Mouse (Mus musculus) embryo, embryonic 11.5 days (tissue): Measurements from ENCODE around the gene 1600002K03Rik.

Experiments
- DNase-seq: peaks from one replicate; pipeline ENCODE4 v3.0.0-alpha.2; 2012; ENCODE audit warnings: low read depth, low spot score

Gene 1600002K03Rik

DNA sequence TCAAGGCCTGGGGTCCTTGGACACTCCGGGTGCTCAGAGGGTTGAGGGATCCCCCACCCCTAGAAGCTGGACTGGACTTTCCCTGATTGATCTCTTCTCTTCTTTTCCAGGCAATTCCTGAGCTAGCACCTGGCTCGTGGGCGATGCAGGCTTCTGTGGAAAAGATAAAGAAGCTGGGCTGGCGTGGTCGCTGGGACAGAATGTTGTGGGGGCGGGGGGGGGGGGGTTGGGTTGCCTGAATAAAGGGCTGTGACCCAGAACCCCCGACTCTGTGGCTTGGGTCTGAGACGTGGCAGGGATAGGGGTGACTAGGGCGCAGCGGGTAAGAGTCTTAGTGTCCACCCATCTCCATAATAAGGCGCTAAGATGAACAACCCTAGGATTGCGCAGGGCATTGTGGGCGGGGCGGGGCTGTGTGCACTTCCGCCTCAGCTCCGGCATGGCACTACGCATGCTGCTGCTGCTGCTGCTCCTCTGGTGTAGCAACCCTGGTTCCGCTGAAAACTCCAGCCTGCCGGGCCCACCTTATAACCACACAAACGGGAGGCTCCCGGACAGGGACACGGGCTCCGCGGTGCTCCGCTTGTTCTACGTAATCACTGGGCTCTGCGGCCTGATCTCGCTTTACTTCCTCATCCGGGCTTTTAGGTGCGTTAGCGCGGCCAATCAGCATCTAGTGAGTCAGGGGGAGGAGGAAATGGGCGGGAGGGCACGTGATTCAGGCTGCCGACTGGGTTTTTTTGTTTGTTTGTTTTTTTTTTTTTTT, at the start of gene 1600002K03Rik:
1600002K03Rik (plus strand) TSS at position 418 of the 766 bp plus-strand sequence.
- DNase-seq: peak; percentile 83

DNA sequence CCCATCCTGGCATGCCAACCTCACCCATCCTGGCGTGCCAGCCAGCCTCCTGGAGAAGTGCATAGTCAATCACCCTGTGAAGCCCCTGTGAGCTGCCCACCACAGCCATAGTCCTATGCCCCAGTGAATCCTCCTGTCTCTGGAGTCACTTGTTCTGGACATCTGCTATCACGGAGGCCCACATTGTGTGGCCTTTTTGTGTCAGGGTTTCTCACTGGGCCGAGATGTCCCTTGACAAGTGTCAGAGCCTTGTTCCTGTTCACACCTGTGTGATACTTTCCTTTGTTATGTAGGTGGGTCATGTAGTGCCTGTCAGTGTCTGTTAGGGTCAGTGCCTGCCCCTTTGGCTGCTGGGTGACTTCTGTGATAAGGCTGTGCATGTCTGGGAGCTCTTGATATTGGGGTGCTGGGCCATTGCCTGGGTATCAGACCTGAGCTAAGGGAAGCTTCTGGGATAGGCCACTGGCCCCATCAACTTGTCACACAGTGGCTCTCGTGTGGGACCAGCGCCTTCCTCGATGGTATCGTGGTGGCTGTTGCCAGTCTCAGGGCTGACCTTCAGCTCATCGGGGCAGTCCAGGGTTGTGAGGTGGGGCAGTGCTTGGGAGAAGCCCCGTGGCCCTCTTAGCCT, 48.7 kb upstream of the 1600002K03Rik start:
- no peak for DNase-seq

DNA sequence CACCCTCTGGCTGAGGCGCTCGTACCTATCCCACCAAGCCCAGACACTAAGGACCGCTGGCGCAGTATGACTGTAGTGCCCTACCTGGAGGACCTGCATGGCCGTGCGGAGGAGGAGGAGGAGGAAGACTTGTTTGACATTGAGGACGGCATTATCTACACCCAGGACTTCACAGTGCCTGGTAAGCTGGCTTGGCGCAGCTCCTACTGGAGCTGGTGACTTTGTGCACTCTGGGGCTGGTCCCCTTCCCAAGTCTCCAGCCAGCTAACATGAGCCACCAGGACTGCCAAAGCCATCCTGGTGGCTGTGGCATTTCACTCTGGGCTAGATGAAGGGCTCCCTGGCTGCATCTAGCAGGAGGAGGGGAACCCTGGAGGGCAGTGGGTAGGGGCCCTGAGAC, 44.8 kb upstream of the 1600002K03Rik start:
- no peak for DNase-seq

DNA sequence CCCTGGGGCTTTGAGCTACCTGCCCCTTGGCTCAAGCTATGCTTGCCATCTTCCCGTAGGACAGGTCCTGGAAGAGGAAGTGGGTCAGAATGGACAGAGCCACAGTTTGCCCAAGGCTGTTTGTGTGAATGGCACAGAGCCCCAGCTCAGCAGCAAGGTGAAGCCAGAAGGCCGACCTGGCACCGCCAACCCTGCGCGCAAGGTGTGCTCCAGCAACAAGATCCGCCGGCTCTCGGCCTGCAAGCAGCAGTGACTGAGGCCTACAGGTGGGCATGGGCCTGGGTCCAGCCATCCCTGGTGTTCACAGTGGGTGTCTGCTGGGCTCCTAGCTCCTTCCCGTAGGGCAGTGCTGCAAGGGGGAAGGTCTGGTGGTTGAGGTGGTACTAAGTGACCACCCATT, 42.9 kb upstream of the 1600002K03Rik start:
- DNase-seq: no peak

DNA sequence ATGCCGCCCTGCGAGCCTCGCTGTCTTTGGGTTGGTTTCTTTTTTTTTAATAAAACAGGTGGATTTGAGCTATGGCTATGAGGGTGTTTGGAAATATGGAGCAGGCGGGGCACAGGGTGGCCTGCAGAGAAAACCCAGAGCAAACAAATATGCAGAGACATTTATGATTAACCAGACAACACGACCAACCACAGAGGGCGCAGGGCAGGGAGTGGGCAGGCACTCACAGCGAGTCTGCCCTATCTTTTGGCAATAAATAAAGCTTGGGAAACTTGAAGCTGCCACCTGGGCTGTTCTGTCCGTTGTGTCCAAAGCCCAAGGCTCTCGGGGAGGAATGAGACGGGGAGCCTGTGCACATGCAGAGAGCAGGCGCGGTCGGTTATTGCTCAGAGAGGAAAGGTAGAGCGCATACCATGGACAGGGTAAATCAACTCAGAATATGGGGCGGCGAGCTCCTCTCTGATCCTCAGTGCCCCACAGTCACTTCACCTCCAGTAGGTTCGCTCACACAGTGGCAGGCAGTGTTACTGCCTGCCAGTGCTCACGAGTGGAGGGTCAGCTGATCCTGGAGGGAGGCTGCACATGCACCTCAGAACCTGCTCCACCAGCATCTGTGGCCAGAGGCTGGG, 42.2 kb upstream of the 1600002K03Rik start:
- no peak for DNase-seq

DNA sequence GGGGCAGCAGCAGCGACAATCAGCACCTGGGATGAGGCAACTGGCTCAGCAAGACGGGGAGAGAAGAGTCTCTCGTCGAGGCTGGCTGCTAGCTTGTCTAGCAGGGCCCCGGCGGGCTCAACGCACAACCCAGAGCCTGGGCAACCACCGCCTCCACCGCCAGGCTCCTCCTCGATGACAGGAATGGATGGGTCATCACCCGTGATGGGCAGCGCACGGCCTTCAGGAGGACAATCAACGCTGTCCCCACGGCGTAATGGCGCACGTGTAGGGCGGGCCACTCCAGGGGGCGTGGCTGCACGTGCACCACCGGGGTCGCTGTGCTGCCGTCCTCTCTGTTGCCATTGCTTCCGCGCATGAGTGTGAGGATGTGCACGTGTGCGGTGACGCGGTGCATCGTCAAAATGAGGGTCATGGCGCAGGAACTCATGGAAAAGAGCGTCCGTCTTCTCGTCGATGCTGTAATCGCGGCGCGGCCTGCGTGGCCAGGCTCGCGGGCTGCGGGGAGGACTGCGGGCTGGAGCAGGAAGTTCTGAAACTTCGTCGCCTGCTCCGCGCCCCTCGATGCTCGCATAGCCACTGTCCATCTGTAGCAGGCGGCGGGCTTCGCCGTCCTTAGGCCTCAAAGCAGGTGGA, 41.3 kb upstream of the 1600002K03Rik start:
- DNase-seq: no peak

DNA sequence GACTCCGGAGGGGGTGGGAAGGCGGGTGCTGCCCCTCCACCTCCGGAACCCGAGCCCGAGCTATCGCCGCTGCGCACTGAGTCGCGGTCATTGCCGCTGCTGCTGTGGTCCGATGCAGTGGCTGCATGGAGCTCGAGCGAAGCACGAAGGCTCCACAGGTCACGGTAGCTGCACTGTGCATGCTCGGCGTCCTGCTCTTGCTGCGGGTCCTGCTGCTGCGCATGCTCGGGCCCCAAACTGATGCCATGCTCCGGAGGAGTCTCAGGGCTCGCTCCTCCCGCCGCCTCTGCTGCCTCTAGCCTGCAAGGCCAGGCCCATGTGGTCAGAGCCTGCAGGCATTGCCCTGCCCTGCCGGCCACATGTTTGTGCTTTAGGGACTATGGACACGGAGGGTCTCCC, 40.8 kb upstream of the 1600002K03Rik start:
- DNase-seq: no peak

DNA sequence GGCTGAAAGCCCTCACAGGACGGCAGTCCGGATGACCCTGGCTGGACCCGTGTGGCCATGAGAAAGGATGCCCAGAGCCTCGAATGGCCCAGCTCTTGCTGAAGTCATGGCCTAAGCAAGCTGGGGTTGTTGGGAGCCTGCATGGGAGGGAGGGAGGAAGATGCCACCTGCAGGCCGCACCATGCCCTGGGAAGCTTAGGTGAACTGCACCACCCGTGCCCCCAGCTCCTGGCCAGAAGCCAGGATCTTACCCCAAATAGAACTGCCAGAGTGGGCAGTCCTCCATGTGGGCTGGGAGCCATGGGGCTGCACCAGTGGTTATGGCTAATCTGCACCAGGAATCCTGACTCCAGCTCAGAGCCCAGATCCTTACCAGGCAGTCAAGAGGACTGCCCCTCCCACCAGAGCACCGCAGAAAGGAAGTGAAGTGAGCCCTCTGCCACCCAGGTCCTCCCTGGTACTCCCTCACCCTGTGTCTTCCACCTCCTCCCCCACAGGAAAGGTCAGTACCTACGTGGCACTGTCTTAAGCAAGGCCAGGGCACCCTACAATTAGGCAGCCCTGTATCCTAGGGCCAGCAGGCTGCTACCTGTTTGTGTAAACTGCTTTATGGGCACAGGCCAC, 39.4 kb upstream of the 1600002K03Rik start:
- DNase-seq: no peak

DNA sequence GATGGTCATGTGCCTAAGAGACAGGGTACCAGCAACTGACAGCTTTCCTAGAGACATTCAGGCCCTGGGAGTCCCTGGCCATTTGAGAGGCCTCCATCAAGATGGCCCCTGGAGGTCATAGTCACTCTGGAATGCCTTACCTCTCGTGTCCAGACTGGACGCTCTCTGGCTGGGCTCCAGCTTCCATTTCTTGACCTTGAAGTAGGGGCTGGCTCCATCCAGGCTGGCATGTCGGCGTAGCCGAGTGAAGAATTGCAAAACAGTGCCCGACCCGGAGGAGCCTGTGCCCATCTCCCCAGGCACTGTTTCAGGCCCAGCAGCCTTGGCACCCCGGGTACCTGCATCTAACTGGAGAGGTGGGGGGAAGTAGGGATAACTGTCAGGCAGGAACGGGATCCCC, 38.3 kb upstream of the 1600002K03Rik start:
- no peak for DNase-seq

DNA sequence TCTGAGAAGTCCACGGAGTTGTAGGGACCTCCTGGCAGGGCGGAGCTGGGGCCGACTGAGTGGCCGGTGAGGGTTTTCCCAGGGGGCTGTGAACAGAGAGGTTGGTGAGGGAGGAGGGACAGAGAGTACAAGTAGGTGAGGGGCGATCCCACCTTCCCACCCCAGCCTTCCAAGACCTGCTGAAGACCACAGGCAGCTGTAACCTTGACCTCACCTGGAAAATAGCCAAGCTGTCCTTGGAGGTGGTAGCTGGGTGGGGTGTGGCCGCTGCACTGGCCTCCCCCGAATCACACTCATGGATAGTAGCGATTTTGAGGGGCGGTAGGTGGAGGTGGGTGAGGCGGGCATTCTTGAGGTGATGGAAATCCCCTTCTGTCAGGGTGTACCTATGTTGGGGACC, 37.6 kb upstream of the 1600002K03Rik start:
- no peak for DNase-seq

DNA sequence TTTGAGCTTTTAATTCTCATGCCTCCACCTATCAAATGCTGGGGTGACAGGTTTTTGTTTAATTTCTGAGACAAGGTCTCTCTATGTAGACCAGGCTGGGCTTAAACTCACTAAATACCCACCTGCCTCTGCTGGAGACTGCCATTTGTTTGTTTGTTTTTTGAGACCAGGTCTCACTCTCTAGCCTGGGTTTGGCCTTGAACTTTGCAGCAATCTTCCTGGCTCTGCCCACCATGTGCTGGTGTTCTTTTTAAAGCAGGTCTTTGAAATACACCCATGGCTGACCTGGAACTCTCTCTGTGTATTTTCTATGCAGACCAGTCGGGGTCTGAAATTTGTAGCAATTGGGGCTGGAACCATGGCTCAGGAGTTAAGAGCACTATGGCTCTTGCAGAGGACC, 37.1 kb upstream of the 1600002K03Rik start:
- DNase-seq: no peak

DNA sequence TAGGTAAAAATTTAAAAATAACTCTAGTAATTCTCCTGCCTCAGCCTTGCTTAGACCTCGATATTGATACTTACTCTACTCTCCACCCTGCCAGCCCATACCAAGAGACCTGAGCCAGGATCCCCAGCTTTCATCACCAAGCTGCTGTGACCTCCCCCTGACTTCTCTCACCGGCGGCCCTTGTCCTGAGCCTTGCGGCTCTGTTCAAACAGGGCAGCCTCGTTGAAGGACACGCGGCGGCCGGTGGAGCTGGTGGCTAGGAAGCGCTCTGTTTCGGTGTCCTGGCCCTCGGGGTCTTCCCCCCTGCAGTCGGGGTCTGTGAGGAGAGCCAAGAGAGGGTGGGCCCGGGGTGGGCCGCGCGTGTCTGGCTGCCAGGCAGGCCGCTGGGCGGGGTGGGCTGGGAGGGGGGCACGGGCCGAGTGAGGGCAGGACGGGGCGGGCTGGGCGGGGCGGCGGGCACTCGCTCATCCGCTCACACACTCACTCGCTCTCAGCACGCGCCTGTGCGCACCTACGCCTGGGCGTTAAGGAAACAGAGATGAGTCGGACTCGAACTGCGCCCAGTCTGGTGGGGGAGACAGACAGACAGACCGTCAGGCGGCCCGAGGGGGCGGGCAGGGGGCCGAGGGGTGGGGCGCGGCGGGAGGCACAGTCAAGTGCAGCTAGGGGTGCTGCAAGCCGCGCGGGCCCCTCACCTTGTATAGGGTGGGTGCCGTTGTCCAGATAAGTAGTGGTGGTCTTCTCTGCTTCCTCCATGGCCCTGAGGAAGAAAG, 36.4 kb upstream of the 1600002K03Rik start:
- DNase-seq: no peak

DNA sequence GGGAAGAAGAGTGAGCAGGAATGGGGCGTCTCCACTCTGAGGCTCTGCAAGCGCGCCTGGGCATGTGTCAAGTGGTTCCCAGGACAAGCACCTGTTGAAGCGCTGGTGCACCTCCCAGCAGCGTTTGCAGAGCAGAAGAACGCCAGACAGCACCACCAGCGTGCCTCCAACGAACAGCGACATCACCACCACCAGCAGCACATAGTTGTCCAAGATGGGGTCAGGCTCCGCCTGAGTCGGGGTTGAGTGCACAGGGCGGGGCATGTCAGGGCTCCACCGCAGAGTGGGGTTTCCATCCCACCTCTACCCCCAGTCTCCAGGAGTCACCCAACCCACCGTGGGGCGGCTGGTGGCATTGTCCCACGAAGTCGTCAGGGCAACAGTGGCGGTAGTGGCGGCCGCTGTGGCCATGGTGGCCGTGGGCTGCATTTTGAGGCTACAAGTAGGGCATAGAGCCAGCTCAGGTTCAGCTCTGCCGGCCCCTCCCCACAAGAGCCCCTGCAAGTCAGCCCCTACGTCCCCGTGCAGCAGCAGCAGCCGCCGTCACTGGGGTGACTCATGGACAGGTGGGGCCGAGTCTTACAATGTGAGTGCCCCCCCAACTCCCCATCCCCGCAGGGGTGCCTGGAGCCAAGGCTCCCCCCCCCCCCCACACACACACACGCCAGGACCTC, 35.7 kb upstream of the 1600002K03Rik start:
- DNase-seq: no peak

DNA sequence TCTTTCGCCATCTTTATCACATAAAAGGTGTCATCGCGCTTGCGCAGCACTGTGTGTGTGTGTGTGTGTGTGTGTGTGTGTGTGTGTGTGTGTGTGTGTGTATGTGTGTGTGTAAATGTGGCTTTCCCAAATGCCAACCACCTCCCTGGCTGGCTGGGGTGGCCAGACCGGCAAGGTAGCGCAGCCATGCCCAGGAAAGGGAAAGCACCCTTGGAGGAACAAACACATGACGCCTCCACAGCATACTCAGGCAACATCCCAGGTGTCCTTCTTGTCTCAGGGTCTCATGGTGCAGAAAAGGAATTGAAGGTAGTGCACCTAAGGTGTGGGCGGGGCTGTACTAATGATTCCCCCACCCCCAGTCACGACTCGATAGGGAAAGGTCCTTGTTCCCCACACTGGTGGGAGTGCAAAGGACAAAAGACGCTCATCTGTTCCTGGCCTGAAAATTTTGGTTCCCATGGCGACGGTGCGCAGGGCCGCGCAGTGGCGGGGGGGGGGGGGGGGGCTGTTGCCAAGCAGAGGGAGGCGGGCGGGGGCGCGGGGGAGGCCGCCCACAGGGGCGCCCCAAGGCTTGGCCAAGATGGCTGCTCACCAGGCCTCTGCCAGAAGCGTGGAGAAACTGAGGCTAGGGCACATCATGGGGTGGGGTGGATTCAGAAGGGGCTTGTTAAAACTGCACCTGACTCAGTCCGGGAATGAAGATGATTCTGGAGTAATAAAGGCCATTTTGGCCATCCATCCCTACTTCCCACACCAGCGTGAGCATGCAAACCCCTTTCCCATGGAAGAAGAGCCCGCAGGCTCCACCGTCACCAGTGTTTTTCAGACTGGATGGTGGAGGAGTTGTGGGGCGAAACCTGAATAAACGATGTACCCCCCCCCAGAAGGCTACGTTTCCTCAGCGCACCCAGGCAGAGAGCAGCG, 34.9 kb upstream of the 1600002K03Rik start:
- no peak for DNase-seq

DNA sequence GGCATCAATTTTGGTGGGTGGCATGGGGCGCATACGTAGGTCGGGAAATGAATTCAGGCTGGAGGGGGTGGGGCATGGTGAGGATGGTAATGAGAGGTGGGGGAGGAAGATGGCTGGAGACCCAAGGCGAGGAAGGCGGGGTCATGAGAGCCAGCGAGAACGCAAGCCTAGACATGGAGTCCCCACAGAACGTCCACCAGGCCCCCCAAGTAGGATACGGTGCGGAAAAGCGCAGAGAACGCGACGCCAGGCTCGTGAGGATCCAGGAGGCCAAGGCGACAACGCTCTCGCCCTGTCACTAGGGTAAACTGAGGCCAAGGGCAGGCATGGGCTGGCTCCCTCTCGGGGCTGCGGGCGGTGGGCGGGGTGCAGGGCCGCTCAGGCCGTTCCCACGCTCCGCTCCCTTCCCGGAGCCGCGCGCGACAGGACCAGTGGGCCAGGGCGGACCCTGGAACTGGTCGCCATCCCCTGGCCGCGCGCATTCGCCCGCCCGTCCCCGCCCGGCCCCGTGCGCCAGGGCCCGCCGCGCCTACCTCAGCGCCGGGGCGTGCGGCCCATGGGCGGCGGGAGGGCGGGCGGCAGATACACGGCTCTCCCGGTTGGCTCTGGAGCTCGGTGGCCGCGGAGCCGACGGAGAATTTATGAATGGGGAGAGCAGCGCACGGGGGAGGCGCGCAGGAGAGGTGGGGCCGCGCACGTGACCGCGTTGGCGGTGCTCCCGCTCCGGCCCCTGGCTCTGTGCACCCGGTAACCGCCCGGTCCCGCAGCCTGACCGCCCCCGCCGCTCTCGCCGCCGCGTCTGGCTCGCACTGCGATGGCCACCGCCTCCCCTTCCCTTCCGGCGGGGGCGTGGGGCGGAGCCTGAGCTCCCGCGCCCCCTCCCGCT, 33.9 kb upstream of the 1600002K03Rik start, which contains the start of gene Atp5d:
Atp5d (plus strand) TSS at position 80 of the 886 bp plus-strand sequence.
- no peak for DNase-seq

DNA sequence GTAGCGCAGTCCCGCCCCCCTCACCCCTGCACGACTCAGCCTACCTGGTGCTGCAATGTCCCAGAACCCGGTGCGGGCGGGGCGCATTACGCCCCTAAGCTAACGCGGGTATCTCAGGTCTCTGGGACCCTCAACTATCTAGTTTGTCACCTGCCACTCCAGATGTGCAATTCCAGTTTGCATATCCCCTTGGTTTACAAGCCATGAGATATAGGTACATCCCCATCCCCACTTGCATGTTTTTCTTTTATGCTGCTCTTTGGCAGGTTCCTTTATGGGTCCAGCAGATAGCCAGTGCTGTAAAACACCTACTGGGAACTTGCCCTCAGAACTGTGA, 33.3 kb upstream of the 1600002K03Rik start:
- DNase-seq: no peak

DNA sequence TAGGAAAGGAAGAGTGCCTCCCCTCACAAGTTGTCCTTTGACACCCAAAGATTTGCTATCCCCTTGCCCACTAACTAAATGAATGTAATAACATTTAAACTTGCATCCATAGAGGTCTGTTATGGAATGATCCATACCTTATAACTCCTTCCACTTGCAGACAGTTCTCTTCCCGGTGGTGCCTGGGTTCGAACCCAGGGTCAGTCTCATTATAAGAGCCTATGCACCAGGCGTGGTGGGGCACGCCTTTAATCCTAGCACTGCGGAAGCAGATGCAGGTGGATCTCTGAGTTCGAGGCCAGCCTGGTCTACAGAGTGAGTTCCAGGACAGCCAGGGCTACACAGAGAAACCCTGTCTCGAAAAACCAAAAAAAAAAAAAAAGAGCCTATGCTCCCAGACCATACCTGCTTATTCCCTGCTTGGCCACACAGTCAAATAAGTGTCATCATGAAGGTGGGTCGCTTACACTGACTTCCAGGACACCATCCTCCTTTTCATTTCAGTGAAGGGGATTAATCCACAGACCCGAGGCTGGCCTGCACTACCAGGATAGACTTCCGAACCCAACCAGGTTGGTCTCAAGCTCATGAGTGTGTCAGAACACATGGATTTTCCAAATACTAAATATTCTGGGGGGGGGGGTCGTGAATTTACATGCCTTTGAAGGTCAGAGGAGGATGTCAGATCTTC, 32.6 kb upstream of the 1600002K03Rik start:
- no peak for DNase-seq

DNA sequence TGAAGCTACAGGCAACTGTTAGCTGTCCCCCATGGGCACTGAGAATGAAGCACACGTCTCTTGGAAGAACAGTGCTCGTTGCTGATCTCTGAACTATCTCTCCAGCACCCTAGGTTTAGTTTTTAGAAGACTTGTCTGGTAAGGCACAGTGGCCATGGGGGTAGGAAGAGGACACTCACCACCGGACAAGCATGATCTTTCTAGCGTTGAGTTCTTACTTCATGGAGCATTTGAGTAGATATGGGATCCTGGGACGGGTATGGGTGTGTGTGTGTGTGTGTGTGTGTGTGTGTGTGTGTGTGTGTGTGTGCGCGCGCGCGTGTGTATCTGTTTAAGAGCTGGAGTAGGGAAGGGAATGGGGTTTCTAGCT, 32.1 kb upstream of the 1600002K03Rik start, which contains the start of gene Cbarp:
Cbarp (minus strand) TSS at position 170 of the 370 bp plus-strand sequence.
- DNase-seq: no peak
